Mouse (Mus musculus) cortical plate, adult 2 months (tissue): ENCODE measurements around the gene Ifnar2.

Source experiments
- CTCF ChIP-seq: fragments of 200-500 bp; IDR thresholded peaks from 2 replicates; pipeline ENCODE4 v1.5.1; 2011; ENCODE audit warnings: mild to moderate bottlenecking, control low read depth, low read length; ENCODE audit not compliant: insufficient read depth; ENCODE audit errors: extremely low read depth
- POLR2A ChIP-seq: fragments of 200-500 bp; IDR thresholded peaks from 2 replicates; pipeline ENCODE4 v1.6.1; 2011; ENCODE audit warnings: mild to moderate bottlenecking, low read length, control low read depth; ENCODE audit not compliant: insufficient read depth; ENCODE audit errors: extremely low read depth

DNA sequence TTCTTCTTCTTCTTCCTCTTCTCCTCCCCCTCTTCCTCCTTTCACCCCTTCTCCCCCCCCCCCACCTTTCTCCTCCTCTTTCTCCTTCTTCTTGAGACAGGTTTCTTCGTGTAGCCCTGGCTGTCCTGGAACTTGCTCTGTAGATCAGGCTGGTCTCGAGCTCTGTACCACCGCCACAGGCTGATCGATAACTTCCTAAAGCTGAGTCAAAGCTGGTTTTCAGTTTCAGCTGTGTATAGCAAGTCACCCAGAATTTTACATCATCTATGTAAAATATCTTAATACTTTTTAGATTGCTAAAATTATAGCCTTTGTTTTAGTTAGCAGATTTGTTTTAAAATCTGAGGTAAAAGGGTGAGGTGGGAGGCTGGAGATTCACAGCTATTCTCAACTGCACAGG, 72.3 kb downstream of the Ifnar2 start:
- TF ChIP-seq POLR2A (no peak), CTCF (no peak)
